Mouse (Mus musculus): ENCODE data around the gene Nudt5.
A peak's percentile ranks its signal among the peaks of the same experiment; 100 is the strongest.

Nudt5 gene

GRCm38 (mm10) chr2:5862834-5863233 is 18.0 kb downstream of the Nudt5 start, which contains the start of gene Gm13199:
TSS of gene Gm13199 (minus strand) at chr2:5862934.
- no peak for DNase-seq (ENCODE audit: extremely low spot score, low read depth, low spot score)

- no peak for DNase-seq (ENCODE audit: extremely low spot score, low read depth, low spot score)
Observed at GRCm38 (mm10) chr2:5867681-5868080, 22.9 kb downstream of the Nudt5 start.

GRCm38 (mm10) chr2:5869746-5870145 is 24.9 kb downstream of the Nudt5 start:
- DNase-seq (ENCODE audit: extremely low spot score, low read depth, low spot score) = no peak

- no peak for DNase-seq (ENCODE audit: extremely low spot score, low read depth, low spot score)
Observed at GRCm38 (mm10) chr2:5877446-5877845, 32.6 kb downstream of the Nudt5 start.

GRCm38 (mm10) chr2:5888865-5889264 is 44.0 kb downstream of the Nudt5 start:
- no peak for DNase-seq (ENCODE audit: extremely low spot score, low read depth, low spot score)

GRCm38 (mm10) chr2:5889412-5889811 is 44.6 kb downstream of the Nudt5 start:
- DNase-seq (ENCODE audit: extremely low spot score, low read depth, low spot score) = no peak

GRCm38 (mm10) chr2:5894296-5894695 is 49.5 kb downstream of the Nudt5 start:
- peak; percentile 6 for DNase-seq (ENCODE audit: extremely low spot score, low read depth, low spot score)

GRCm38 (mm10) chr2:5894843-5895570 is 50.2 kb downstream of the Nudt5 start, which contains the start of gene Sec61a2:
TSS of gene Sec61a2 (minus strand) at chr2:5895432.
- peak; percentile 80 for DNase-seq (ENCODE audit: extremely low spot score, low read depth, low spot score)

GRCm38 (mm10) chr2:5900145-5900544 is 55.3 kb downstream of the Nudt5 start:
- no peak for DNase-seq (ENCODE audit: extremely low spot score, low read depth, low spot score)

- DNase-seq (ENCODE audit: extremely low spot score, low read depth, low spot score) = no peak
Observed at GRCm38 (mm10) chr2:5906092-5906491, 61.3 kb downstream of the Nudt5 start.

- DNase-seq (ENCODE audit: extremely low spot score, low read depth, low spot score) = no peak
Observed at GRCm38 (mm10) chr2:5906625-5907024, 61.8 kb downstream of the Nudt5 start.

- no peak for DNase-seq (ENCODE audit: extremely low spot score, low read depth, low spot score)
Observed at GRCm38 (mm10) chr2:5911282-5911965, 66.6 kb downstream of the Nudt5 start.
